Mouse (Mus musculus): ENCODE data around the gene Slc30a2. TPM values are rescaled to one million over a fixed set of nuclear protein-coding genes. Genes with fewer than 3 reads are reported as not detected.
A peak's percentile ranks its signal among the peaks of the same experiment; 100 is the strongest.
"Not testable (repeated sequence)": the region's sequence is repeated elsewhere in the genome, so short reads cannot be mapped to it uniquely, and the experiment has no call there.

Gene Slc30a2
- polyA plus RNA-seq, 1 experiment = 21.3 TPM

DNA sequence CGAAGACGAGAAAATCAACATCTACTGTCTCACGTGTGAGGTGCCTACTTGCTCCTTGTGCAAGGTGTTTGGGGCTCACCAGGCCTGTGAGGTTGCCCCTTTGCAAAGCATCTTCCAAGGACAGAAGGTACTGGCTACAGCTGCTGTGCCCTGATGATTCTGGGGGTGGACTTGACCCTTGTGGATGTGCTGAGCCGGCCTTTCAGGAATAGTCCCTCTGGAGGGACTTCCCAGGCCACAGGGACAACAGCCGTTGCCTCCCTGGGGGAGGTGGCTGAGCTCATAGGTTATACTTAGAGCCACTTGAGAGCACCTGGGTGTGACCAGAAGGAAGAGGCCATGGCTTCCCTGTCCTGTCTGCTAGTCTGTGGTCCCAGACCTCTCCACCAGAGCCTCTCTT, 23.3 kb upstream of the Slc30a2 start:
- TF ChIP-seq POLR2A (IDR thresholded peaks at IDR 0.05; ENCODE audit: control insufficient read depth, low read depth, low read length) = no peak
- no peak for TF ChIP-seq CTCF (IDR thresholded peaks at IDR 0.05; ENCODE audit: control insufficient read depth, insufficient read depth, insufficient replicate concordance, low read depth, low read length)
- Histone ChIP-seq H3K4me1 (ENCODE audit: control insufficient read depth, insufficient read depth, low read length) (peaks cover 11% of the 10 kb centered on the region), H3K27ac (ENCODE audit: control insufficient read depth, insufficient read depth, low read depth, low read length) (no peak overlapping the region), H3K4me3 (ENCODE audit: control insufficient read depth, low read depth, low read length) (no peak overlapping the region), H3K36me3 (ENCODE audit: control insufficient read depth, insufficient read depth, low read length) (no peaks in the 10 kb centered on the region), H3K27me3 (ENCODE audit: control insufficient read depth, insufficient read depth, low read length) (no peaks in the 10 kb centered on the region)

DNA sequence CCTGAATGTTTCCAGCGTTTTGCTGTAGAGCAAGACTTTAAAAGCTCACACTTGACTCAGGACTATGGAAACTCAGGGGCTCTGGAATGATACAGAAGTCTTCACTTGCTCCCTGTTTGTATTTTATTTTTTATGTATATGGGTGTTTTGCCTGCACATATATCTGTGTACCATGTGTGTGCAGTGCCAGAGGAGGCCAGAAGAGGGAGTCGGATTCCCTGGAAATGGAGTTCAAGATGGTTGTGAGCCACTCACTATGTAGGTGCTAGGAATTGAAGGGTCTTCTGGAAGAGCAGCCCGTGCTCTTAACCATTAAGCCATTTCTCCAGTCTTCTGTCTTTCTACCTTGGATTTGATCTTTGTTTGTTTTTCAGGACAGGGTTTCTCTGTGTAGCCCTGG, 21.5 kb upstream of the Slc30a2 start:
- TF ChIP-seq CTCF (IDR thresholded peaks at IDR 0.05; ENCODE audit: control insufficient read depth, insufficient read depth, insufficient replicate concordance, low read depth, low read length) (no peak; the same call in 1 of the 2 replicates), POLR2A (IDR thresholded peaks at IDR 0.05; ENCODE audit: control insufficient read depth, low read depth, low read length) (no peak)
- peaks cover 3% of the 10 kb centered on the region for H3K4me1 ChIP-seq (ENCODE audit: control insufficient read depth, insufficient read depth, low read length)
- no peaks in the 10 kb centered on the region for H3K27me3 ChIP-seq (ENCODE audit: control insufficient read depth, insufficient read depth, low read length)
- no peaks in the 10 kb centered on the region for H3K36me3 ChIP-seq (ENCODE audit: control insufficient read depth, insufficient read depth, low read length)
- no peak overlapping the region for H3K4me3 ChIP-seq (ENCODE audit: control insufficient read depth, low read depth, low read length)
- no peak overlapping the region for H3K27ac ChIP-seq (ENCODE audit: control insufficient read depth, insufficient read depth, low read depth, low read length)

DNA sequence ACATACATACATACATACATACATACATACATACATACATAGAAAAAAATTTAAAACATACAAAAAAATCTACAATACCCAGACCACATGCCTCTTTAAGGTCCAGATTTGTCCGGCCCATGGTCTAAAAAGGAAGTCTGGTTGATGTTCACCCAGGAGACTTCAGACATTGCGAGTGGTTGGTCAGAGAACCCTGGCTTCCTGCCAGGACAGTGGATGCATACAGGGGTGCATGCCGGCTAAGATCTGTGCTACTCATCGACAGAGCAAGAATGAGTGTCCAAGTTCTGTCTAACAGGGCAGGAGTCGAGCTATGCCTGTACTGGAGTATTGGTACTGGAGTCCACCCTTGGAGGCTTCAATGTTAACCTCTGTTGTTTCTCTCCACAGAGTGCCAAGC, 18.3 kb upstream of the Slc30a2 start:
- Histone ChIP-seq H3K4me1 (ENCODE audit: control insufficient read depth, insufficient read depth, low read length) (no peaks in the 10 kb centered on the region), H3K4me3 (ENCODE audit: control insufficient read depth, low read depth, low read length) (no peak overlapping the region), H3K27ac (ENCODE audit: control insufficient read depth, insufficient read depth, low read depth, low read length) (no peak overlapping the region), H3K36me3 (ENCODE audit: control insufficient read depth, insufficient read depth, low read length) (no peaks in the 10 kb centered on the region), H3K27me3 (ENCODE audit: control insufficient read depth, insufficient read depth, low read length) (no peaks in the 10 kb centered on the region)
- TF ChIP-seq POLR2A (IDR thresholded peaks at IDR 0.05; ENCODE audit: control insufficient read depth, low read depth, low read length) (no peak), CTCF (IDR thresholded peaks at IDR 0.05; ENCODE audit: control insufficient read depth, insufficient read depth, insufficient replicate concordance, low read depth, low read length) (no peak)

DNA sequence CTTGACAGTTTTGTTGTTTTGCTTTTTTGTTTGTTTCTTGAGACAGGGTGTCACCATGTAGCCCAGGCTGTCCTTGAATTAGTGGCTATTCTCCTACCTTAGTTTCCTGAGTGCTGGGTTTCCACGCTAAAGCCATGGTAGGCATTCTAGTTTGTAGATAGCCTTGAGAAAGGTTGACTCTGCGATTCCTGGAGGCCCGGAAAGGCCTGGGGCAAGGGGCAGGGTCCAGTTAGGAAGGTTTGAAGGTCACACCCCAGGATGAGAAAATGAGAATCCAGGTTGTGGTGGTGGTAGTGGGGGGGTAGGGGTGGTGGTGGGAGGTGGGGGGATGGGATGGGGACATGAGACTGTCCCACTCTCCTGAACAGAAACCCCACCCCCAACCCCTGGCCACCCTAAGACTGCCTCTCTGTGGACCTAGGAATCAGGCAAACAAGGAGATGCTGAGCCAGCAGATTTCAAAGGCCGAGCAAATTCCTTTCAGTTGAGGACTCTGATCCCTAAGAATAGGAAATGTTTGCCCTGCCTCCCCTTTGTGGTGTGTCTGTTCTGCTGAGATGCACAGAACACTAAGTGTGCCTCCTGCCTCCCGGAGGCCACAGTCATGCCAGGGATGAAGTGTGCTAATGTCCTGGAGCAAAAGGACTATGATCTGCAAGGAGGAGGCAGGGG, 16.0 kb upstream of the Slc30a2 start:
- H3K4me3 ChIP-seq (ENCODE audit: control insufficient read depth, low read depth, low read length) = no peak overlapping the region
- TF ChIP-seq POLR2A (IDR thresholded peaks at IDR 0.05; ENCODE audit: control insufficient read depth, low read depth, low read length) = no peak
- TF ChIP-seq CTCF (IDR thresholded peaks at IDR 0.05; ENCODE audit: control insufficient read depth, insufficient read depth, insufficient replicate concordance, low read depth, low read length) = no peak
- no peaks in the 10 kb centered on the region for H3K4me1 ChIP-seq (ENCODE audit: control insufficient read depth, insufficient read depth, low read length)
- H3K36me3 ChIP-seq (ENCODE audit: control insufficient read depth, insufficient read depth, low read length) = no peaks in the 10 kb centered on the region
- peak overlapping the region; percentile 51 for H3K27ac ChIP-seq (ENCODE audit: control insufficient read depth, insufficient read depth, low read depth, low read length)
- H3K27me3 ChIP-seq (ENCODE audit: control insufficient read depth, insufficient read depth, low read length) = no peaks in the 10 kb centered on the region

DNA sequence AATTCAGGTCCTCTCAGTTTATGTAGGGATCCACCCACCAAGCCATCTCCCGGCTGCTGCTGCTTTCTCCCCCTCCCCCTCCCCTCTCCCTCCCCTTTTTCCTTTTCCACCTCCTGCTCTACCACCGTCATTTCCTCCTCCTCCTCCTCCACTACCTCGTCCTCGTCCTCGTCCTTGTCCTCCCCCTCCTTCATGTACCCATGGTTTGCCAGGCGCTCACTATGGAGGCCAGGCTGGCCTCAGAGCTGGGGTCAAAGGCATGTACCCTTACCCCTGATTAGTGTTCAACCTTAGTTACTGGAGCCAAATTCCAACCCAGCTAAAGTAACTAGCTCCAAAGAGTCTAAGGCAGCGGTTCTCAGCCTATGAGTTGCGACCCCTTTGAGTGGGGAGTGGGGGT, 14.8 kb upstream of the Slc30a2 start:
- Histone ChIP-seq H3K4me3 (ENCODE audit: control insufficient read depth, low read depth, low read length) (no peak overlapping the region), H3K36me3 (ENCODE audit: control insufficient read depth, insufficient read depth, low read length) (no peaks in the 10 kb centered on the region), H3K27me3 (ENCODE audit: control insufficient read depth, insufficient read depth, low read length) (no peaks in the 10 kb centered on the region), H3K4me1 (ENCODE audit: control insufficient read depth, insufficient read depth, low read length) (no peaks in the 10 kb centered on the region), H3K27ac (ENCODE audit: control insufficient read depth, insufficient read depth, low read depth, low read length) (no peak overlapping the region)
- TF ChIP-seq CTCF (IDR thresholded peaks at IDR 0.05; ENCODE audit: control insufficient read depth, insufficient read depth, insufficient replicate concordance, low read depth, low read length) = no peak
- no peak for TF ChIP-seq POLR2A (IDR thresholded peaks at IDR 0.05; ENCODE audit: control insufficient read depth, low read depth, low read length)

DNA sequence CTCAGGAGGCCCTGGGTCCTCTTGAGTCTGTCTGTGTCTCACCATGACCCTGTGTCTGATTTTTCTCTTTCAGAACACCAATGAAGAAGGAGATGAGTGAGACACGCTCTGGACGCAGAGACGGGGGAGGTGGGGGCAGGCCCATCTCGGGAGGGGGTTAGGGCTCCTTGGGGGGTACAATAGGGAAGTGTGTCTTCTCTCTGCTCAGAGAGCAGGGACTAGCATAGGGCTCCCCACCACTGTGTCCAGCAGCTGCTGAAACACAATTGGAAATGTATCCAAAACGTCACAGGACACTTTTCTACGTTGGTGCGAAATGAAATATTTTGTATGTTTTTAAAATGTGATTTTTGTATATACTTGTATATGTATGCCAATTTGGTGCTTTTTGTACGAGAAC, 14.1 kb upstream of the Slc30a2 start:
- H3K27me3 ChIP-seq (ENCODE audit: control insufficient read depth, insufficient read depth, low read length) = no peaks in the 10 kb centered on the region
- no peaks in the 10 kb centered on the region for H3K4me1 ChIP-seq (ENCODE audit: control insufficient read depth, insufficient read depth, low read length)
- H3K27ac ChIP-seq (ENCODE audit: control insufficient read depth, insufficient read depth, low read depth, low read length) = no peak overlapping the region
- no peak overlapping the region for H3K4me3 ChIP-seq (ENCODE audit: control insufficient read depth, low read depth, low read length)
- H3K36me3 ChIP-seq (ENCODE audit: control insufficient read depth, insufficient read depth, low read length) = no peaks in the 10 kb centered on the region
- TF ChIP-seq CTCF (IDR thresholded peaks at IDR 0.05; ENCODE audit: control insufficient read depth, insufficient read depth, insufficient replicate concordance, low read depth, low read length) (no peak), POLR2A (IDR thresholded peaks at IDR 0.05; ENCODE audit: control insufficient read depth, low read depth, low read length) (no peak)

DNA sequence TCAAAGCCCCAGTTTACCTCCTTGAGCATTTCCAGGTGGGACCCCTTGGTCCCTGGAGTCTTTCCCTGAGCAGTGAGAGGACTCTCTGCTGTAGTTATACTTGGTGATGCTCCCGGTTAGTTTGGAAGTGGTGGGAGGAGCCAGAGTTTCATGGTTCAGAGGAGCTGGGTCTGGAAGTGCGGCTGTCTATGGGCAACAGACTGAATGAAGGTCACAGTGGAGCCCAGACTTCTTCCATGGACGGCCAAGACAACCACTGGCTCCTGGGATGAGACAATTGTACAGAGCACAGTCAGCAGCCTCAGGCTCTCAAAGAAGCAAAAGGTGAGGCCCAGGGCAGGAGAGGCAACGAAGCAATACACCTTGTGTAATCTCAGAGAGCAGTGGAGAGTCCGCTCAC, 12.7 kb upstream of the Slc30a2 start:
- Histone ChIP-seq H3K36me3 (ENCODE audit: control insufficient read depth, insufficient read depth, low read length) (no peaks in the 10 kb centered on the region), H3K4me1 (ENCODE audit: control insufficient read depth, insufficient read depth, low read length) (no peaks in the 10 kb centered on the region), H3K27ac (ENCODE audit: control insufficient read depth, insufficient read depth, low read depth, low read length) (no peak overlapping the region), H3K4me3 (ENCODE audit: control insufficient read depth, low read depth, low read length) (no peak overlapping the region), H3K27me3 (ENCODE audit: control insufficient read depth, insufficient read depth, low read length) (no peaks in the 10 kb centered on the region)
- TF ChIP-seq POLR2A (IDR thresholded peaks at IDR 0.05; ENCODE audit: control insufficient read depth, low read depth, low read length) (no peak), CTCF (IDR thresholded peaks at IDR 0.05; ENCODE audit: control insufficient read depth, insufficient read depth, insufficient replicate concordance, low read depth, low read length) (no peak)

DNA sequence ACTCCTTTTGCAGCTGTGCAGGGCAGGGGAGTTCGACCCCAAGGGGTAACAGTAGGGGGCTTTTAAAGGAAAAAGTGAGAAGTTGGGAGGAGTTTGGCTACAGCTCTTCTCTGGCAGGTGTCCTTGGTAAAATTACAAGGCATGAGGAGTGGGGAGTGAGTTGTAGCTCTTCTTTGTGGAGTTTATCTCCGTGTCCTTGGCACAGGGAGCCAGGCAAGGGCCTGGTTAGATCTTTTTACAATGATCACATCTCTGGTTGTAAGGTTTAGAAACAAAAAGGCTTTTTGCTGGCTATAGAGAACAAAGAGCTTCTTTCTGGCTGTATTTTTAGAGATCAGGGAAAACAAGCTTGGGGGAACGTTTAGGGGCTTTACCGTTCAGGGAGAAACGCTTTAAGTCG, 1.8 kb upstream of the Slc30a2 start:
- H3K27me3 ChIP-seq (ENCODE audit: control insufficient read depth, insufficient read depth, low read length); H3K36me3 ChIP-seq (ENCODE audit: control insufficient read depth, insufficient read depth, low read length); H3K4me3 ChIP-seq (ENCODE audit: control insufficient read depth, low read depth, low read length): not testable (repeated sequence)
- peak overlapping the region; percentile 81 for H3K27ac ChIP-seq (ENCODE audit: control insufficient read depth, insufficient read depth, low read depth, low read length)
- H3K4me1 ChIP-seq (ENCODE audit: control insufficient read depth, insufficient read depth, low read length) = peaks cover 17% of the 10 kb centered on the region
